Mouse (Mus musculus) liver, embryonic 12.5 days (tissue): ENCODE measurements around the gene Thbs3. TPM values are rescaled to one million over a fixed set of nuclear protein-coding genes. Genes with fewer than 3 reads are reported as not detected.
A peak's percentile ranks its signal among the peaks of the same experiment; 100 is the strongest.

Source experiments
- ATAC-seq: fragments of 200-750 bp; cut with Nextera tagmentation; 2 replicates; pipeline ENCODE4 v1.8.0; 2017; ENCODE audit warnings: moderate number of reproducible peaks, mild to moderate bottlenecking, moderate library complexity
- H3K27ac ChIP-seq: fragments of 300-500 bp; sonication (generic); 2 replicates; pipeline ENCODE4 v1.5.1; 2016; ENCODE audit warnings: mild to moderate bottlenecking
- H3K27me3 ChIP-seq: fragments of 300-500 bp; sonication (generic); replicated peaks from 2 replicates; pipeline ENCODE4 v1.6.1; 2016; ENCODE audit warnings: mild to moderate bottlenecking, moderate library complexity
- H3K36me3 ChIP-seq: fragments of 300-500 bp; sonication (generic); 2 replicates; pipeline ENCODE4 v1.6.1; 2016; ENCODE audit warnings: mild to moderate bottlenecking, moderate library complexity
- H3K4me1 ChIP-seq: fragments of 300-500 bp; sonication (generic); 2 replicates; pipeline ENCODE4 v1.6.1; 2016
- H3K4me2 ChIP-seq: fragments of 300-500 bp; sonication (generic); 2 replicates; pipeline ENCODE4 v1.6.1; 2016; ENCODE audit warnings: mild to moderate bottlenecking, moderate library complexity
- H3K4me3 ChIP-seq: fragments of 300-500 bp; sonication (generic); 2 replicates; pipeline ENCODE4 v1.5.1; 2016; ENCODE audit warnings: mild to moderate bottlenecking, moderate library complexity
- H3K9ac ChIP-seq: fragments of 300-500 bp; sonication (generic); 2 replicates; pipeline ENCODE4 v1.6.1; 2016; ENCODE audit warnings: mild to moderate bottlenecking, moderate library complexity
- H3K9me3 ChIP-seq: fragments of 300-500 bp; sonication (generic); replicated peaks from 2 replicates; pipeline ENCODE4 v1.6.1; 2016; ENCODE audit warnings: mild to moderate bottlenecking, moderate library complexity
- WGBS: fragments of 180-500 bp; shearing (Covaris S2); methylation state at CpG from one replicate; pipeline ENCODE4 v1.1.7; 2016; ENCODE audit not compliant: insufficient replicate concordance; 5-methylcytosine and 5-hydroxymethylcytosine counted together
- polyA plus RNA-seq: library from polyadenylated mRNA; unstranded; fragments of >200 nt; fragmentation: Nextera tagmentation; extraction: Ambion mirVana; gene quantifications from 2 replicates; pipeline ENCODE4 v1.2.1, GENCODE M21; 2016

The Thbs3 gene
- polyA plus RNA-seq: 1.7 and 3.1 TPM in 2 replicates

DNA sequence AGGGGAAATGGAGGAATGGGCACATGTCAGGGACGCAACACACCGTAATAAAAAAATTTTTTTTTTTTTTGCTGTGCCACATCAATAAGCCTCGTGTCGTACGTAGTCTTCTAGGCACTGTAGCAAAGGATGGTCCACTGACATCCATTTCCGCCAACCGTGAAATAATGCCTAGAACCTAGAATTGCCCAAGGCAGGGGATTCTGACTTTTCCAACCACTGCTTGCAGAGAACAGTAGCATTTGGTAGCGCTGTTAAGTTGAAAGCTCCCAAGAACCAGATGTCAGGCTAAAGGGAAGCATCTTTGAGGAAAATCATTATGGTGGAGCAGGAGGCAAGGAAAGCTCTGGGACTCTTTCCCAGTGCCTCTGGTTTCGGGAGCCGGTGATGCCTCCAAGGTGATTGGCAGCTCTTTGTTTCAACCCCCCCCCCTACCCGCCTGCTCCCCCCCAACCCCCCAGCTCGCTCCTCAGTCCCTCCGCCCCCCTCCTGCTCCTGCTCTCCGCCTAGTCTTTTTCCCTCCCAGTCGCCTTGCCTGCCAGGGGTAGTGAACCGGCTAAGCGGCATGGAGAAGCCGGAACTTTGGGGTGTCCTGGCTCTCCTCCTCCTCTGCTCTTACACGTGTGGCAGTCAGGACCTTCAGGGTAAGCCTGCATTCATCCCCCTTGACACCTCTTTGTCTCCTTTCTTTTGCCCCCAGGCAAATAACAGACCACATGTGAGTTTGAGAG lies at the start of gene Thbs3:
Gene Thbs3, plus strand, starts transcription at position 500 of the 731 bp plus-strand sequence.
- H3K9ac ChIP-seq: peak within 1 kb of the TSS; percentile 80
- peak within 1 kb of the TSS; percentile 87 for H3K4me3 ChIP-seq
- H3K36me3 ChIP-seq: peaks cover 20% of the 10 kb centered on the region
- H3K27me3 ChIP-seq: peaks cover 26% of the 10 kb centered on the region
- H3K27ac ChIP-seq: peak within 1 kb of the TSS; percentile 90
- ATAC-seq: no peak
- H3K4me2 ChIP-seq: peak within 1 kb of the TSS; percentile 96
- H3K9me3 ChIP-seq: no peaks in the 10 kb centered on the region
- H3K4me1 ChIP-seq: peaks cover 41% of the 10 kb centered on the region
- WGBS: 3% methylated on average over 19 of the region's 19 CpGs

- no peak for ATAC-seq
These were observed 49.6 kb upstream of the Thbs3 start for GRCm38 (mm10) chr3:89165268-89165870.

GRCm38 (mm10) chr3:89166945-89167344 lies 48.0 kb upstream of the Thbs3 start:
- Histone ChIP-seq H3K4me2 (peak overlapping the region; percentile 74; the same call in 1 of the 2 replicates), H3K27ac (no peak overlapping the region), H3K9ac (no peak overlapping the region), H3K4me1 (peaks cover 31% of the 10 kb centered on the region), H3K4me3 (no peak overlapping the region), H3K27me3 (no peaks in the 10 kb centered on the region), H3K9me3 (no peaks in the 10 kb centered on the region), H3K36me3 (peaks cover 58% of the 10 kb centered on the region)
- WGBS: 88% methylated on average over 19 of the region's 19 CpGs
- ATAC-seq: no peak

More at GRCm38 (mm10) chr3:89165268-89165870, 49.6 kb upstream of the Thbs3 start:
- peak overlapping the region; percentile 74 for H3K4me2 ChIP-seq
- peak overlapping the region; percentile 97 for H3K27ac ChIP-seq
- H3K36me3 ChIP-seq: peaks cover 42% of the 10 kb centered on the region
- peak overlapping the region; percentile 93 for H3K9ac ChIP-seq
- H3K27me3 ChIP-seq: no peaks in the 10 kb centered on the region
- 15% methylated on average over 12 of the region's 12 CpGs for WGBS
- peak overlapping the region; percentile 89 for H3K4me3 ChIP-seq
- H3K9me3 ChIP-seq: no peaks in the 10 kb centered on the region
- H3K4me1 ChIP-seq: peaks cover 37% of the 10 kb centered on the region

DNA sequence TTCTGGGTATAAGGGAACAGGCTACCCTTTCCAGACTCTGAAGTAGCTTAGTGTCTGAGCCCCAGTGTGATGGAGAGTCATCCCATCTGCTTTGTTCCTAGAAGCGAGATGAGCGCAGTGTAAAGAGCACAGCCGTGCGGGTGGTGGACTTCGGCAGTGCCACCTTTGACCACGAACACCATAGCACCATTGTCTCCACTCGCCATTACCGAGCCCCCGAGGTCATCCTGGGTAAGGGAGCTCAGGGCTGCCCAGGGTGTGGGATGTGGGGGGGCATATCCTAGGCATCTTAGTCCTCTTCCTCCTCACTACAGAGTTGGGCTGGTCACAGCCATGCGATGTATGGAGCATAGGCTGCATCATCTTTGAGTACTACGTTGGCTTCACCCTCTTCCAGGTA lies 40.1 kb upstream of the Thbs3 start:
- Histone ChIP-seq H3K9ac (0 out of 2 replicates have a peak overlapping the region, but pooled peaks have one; percentile 12), H3K27ac (no peak overlapping the region), H3K9me3 (no peaks in the 10 kb centered on the region), H3K4me2 (no peak overlapping the region), H3K4me3 (no peak overlapping the region), H3K36me3 (peaks cover 82% of the 10 kb centered on the region), H3K4me1 (peaks cover 24% of the 10 kb centered on the region), H3K27me3 (no peaks in the 10 kb centered on the region)
- no peak for ATAC-seq
- WGBS: 88% methylated on average over 11 of the region's 11 CpGs

GRCm38 (mm10) chr3:89175544-89175943 lies 39.4 kb upstream of the Thbs3 start:
- Histone ChIP-seq H3K27ac (no peak overlapping the region), H3K4me3 (no peak overlapping the region), H3K27me3 (no peaks in the 10 kb centered on the region), H3K36me3 (peaks cover 82% of the 10 kb centered on the region), H3K4me2 (no peak overlapping the region), H3K9me3 (no peaks in the 10 kb centered on the region), H3K9ac (no peak overlapping the region), H3K4me1 (peaks cover 24% of the 10 kb centered on the region)
- ATAC-seq: no peak
- 85% methylated on average over 10 of the region's 10 CpGs for WGBS

DNA sequence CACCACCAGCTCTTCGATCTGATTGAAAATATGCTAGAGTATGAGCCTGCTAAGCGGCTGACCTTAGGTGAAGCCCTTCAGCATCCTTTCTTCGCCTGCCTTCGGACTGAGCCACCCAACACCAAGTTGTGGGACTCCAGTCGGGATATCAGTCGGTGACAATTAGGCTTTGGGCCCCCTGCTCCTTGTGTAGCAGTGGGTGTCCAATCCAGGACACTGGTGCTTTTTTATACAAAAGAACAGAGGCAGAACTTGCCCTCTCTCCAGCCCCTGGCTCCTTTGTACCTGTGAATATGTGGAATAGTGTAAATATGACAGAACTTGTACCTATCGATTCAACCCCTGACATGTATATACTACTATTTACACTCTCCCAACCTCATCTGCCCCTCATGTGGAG lies 38.6 kb upstream of the Thbs3 start:
- Histone ChIP-seq H3K9ac (peak overlapping the region; percentile 0; the same call in 1 of the 2 replicates), H3K4me2 (peak overlapping the region; percentile 89), H3K9me3 (no peaks in the 10 kb centered on the region), H3K27ac (peak overlapping the region; percentile 30; the same call in 1 of the 2 replicates), H3K4me1 (peaks cover 24% of the 10 kb centered on the region), H3K27me3 (no peaks in the 10 kb centered on the region), H3K4me3 (no peak overlapping the region), H3K36me3 (peaks cover 82% of the 10 kb centered on the region)
- WGBS: 84% methylated on average over 7 of the region's 7 CpGs
- ATAC-seq: no peak

GRCm38 (mm10) chr3:89177242-89178106 lies 37.5 kb upstream of the Thbs3 start, which contains the start of gene Scamp3:
Gene Scamp3 (plus strand): TSS chr3:89177473.
- peak within 1 kb of the TSS; percentile 80 for H3K27ac ChIP-seq
- H3K4me1 ChIP-seq: peaks cover 31% of the 10 kb centered on the region
- ATAC-seq: peak; percentile 92
- WGBS: under 1% methylated on average over 43 of the region's 43 CpGs
- H3K4me3 ChIP-seq: peak within 1 kb of the TSS; percentile 82
- no peaks in the 10 kb centered on the region for H3K9me3 ChIP-seq
- H3K9ac ChIP-seq: peak within 1 kb of the TSS; percentile 84
- H3K36me3 ChIP-seq: peaks cover 82% of the 10 kb centered on the region
- H3K4me2 ChIP-seq: peak within 1 kb of the TSS; percentile 89
- no peaks in the 10 kb centered on the region for H3K27me3 ChIP-seq

- no peak for ATAC-seq
- 6% methylated on average over 6 of the region's 6 CpGs for WGBS
- peak overlapping the region; percentile 84 for H3K9ac ChIP-seq
- H3K9me3 ChIP-seq: no peaks in the 10 kb centered on the region
- H3K27me3 ChIP-seq: no peaks in the 10 kb centered on the region
- peaks cover 37% of the 10 kb centered on the region for H3K4me1 ChIP-seq
- H3K27ac ChIP-seq: peak overlapping the region; percentile 80
- peak overlapping the region; percentile 89 for H3K4me2 ChIP-seq
- H3K36me3 ChIP-seq: peaks cover 78% of the 10 kb centered on the region
- peak overlapping the region; percentile 82 for H3K4me3 ChIP-seq
These were observed 36.9 kb upstream of the Thbs3 start for GRCm38 (mm10) chr3:89178107-89178385.

- no peak for ATAC-seq
- H3K9ac ChIP-seq: peak overlapping the region; percentile 84
- peaks cover 68% of the 10 kb centered on the region for H3K36me3 ChIP-seq
- H3K4me1 ChIP-seq: peaks cover 47% of the 10 kb centered on the region
- H3K4me2 ChIP-seq: peak overlapping the region; percentile 89
- H3K27ac ChIP-seq: 0 out of 2 replicates have a peak overlapping the region, but pooled peaks have one; percentile 27
- no peaks in the 10 kb centered on the region for H3K27me3 ChIP-seq
- H3K9me3 ChIP-seq: no peaks in the 10 kb centered on the region
- peak overlapping the region; percentile 82 for H3K4me3 ChIP-seq
- WGBS: 79% methylated on average over 11 of the region's 11 CpGs
These were observed 35.9 kb upstream of the Thbs3 start for GRCm38 (mm10) chr3:89179056-89179455.

DNA sequence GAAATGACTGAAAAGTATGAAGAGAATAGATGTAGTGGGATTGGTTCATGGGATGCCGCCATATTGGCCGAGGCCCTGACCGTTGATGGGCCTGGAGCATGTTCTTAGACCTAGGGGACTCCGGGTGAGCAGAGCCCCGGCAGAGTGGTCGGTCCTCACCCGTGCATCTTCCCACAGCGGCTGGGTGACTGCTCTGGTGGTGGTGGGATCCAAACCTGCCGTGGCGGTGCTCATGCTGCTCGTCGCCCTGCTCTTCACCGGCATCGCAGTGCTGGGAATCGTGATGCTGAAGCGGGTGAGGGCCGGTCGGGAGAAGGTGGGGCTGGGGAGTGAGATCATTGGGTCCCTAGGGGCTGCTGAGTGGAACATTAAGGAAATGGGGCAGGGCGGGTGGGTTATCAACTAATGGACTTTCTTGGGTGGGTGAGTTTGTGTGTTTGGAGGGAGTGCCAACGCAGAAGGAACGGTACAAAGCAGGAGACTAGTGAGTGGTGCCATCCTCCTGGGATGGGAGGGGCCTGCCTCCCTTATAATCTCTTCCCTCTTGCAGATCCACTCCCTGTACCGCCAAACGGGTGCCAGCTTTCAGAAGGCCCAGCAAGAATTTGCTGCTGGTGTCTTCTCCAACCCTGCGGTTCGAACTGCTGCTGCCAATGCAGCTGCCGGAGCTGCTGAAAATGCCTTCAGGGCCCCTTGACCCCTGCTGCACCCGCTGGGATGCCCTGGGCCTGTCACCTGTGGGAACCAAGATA lies 33.1 kb upstream of the Thbs3 start:
- H3K4me3 ChIP-seq: no peak overlapping the region
- H3K36me3 ChIP-seq: peaks cover 41% of the 10 kb centered on the region
- no peaks in the 10 kb centered on the region for H3K9me3 ChIP-seq
- H3K4me1 ChIP-seq: peaks cover 59% of the 10 kb centered on the region
- H3K4me2 ChIP-seq: no peak overlapping the region
- 86% methylated on average over 27 of the region's 27 CpGs for WGBS
- peak overlapping the region; percentile 50 for H3K27ac ChIP-seq
- no peaks in the 10 kb centered on the region for H3K27me3 ChIP-seq
- peak overlapping the region; percentile 27; the same call in 1 of the 2 replicates for H3K9ac ChIP-seq
- no peak for ATAC-seq

- Histone ChIP-seq H3K27me3 (no peaks in the 10 kb centered on the region), H3K4me1 (peaks cover 65% of the 10 kb centered on the region), H3K9me3 (no peaks in the 10 kb centered on the region), H3K9ac (peak overlapping the region; percentile 27), H3K27ac (peak overlapping the region; percentile 50; the same call in 1 of the 2 replicates), H3K4me2 (peak overlapping the region; percentile 88), H3K4me3 (peak overlapping the region; percentile 63), H3K36me3 (peaks cover 41% of the 10 kb centered on the region)
- WGBS: 38% methylated on average over 7 of the region's 7 CpGs
- ATAC-seq: peak; percentile 5; the same call in 1 of the 2 replicates
These were observed 32.4 kb upstream of the Thbs3 start for GRCm38 (mm10) chr3:89182531-89183057.
